In genomic region chr9:35038922-35039586, GRCm38 (mm10) we compare ENCODE assay signal across 9 mouse cellular contexts.
DNase-seq lines count a peak whose midpoint lies in the region; ATAC-seq and TF ChIP-seq lines count a peak whose summit lies in the region.
"Had no signal": no experiment of that assay in that cellular context is flagged by ENCODE, and none has a peak within 500 bp of the region (broad histone marks: within the 10 kb centered on the region; RNA-seq: fewer than 3 reads in every experiment).

No protein-coding gene starts in this region.

- intact Hi-C loops in left cerebral cortex, postnatal 36 days (cut with DNase I), result no loop called here

- H3K9ac ChIP-seq in forebrain, embryonic 16.5 days (replicated peaks; ENCODE audit: low read depth, low read length), result no peak overlapping the region
- H3K9ac ChIP-seq in forebrain, embryonic 11.5 days (ENCODE audit: low read length), result no peak overlapping the region
- no peak overlapping the region for H3K9ac ChIP-seq in heart, postnatal 0 days (replicated peaks; ENCODE audit: low read depth, low read length)
- H3K9ac ChIP-seq in liver, embryonic 13.5 days, result no peak overlapping the region

- peaks cover 2% of the 10 kb centered on the region; the same call in 1 of the 2 replicates for H3K36me3 ChIP-seq in forebrain, embryonic 16.5 days (ENCODE audit: control insufficient read depth, insufficient read depth)
- H3K36me3 ChIP-seq in forebrain, embryonic 11.5 days (ENCODE audit: control insufficient read depth, insufficient read depth, low read length), result no peaks in the 10 kb centered on the region
- H3K36me3 ChIP-seq in heart, postnatal 0 days (replicated peaks; ENCODE audit: control insufficient read depth, insufficient read depth, low read length), result no peaks in the 10 kb centered on the region
- H3K36me3 ChIP-seq in liver, embryonic 13.5 days, result peaks cover 4% of the 10 kb centered on the region; the same call in 1 of the 2 replicates

- no peak for TF ChIP-seq CTCF in heart, postnatal 0 days (IDR thresholded peaks at IDR 0.05; ENCODE audit: low read depth)

- ATAC-seq in forebrain, embryonic 16.5 days, result 0 out of 2 replicates have a peak, but pooled peaks have one; percentile 26
- no peak for ATAC-seq in forebrain, embryonic 11.5 days (replicated peaks; ENCODE audit: low FRiP score)
- ATAC-seq in heart, postnatal 0 days (ENCODE audit: insufficient read depth, low read depth), result peak; percentile 84
- ATAC-seq in liver, embryonic 13.5 days (ENCODE audit: low read depth), result peak; percentile 26; the same call in 1 of the 2 replicates

- no peaks in the 10 kb centered on the region for H3K27me3 ChIP-seq in forebrain, embryonic 16.5 days (replicated peaks; ENCODE audit: control insufficient read depth, insufficient read depth, low read length)
- no peaks in the 10 kb centered on the region for H3K27me3 ChIP-seq in forebrain, embryonic 11.5 days (ENCODE audit: control insufficient read depth, insufficient read depth, low read length)
- H3K27me3 ChIP-seq in heart, postnatal 0 days (ENCODE audit: control insufficient read depth, insufficient read depth, low read length), result no peaks in the 10 kb centered on the region
- H3K27me3 ChIP-seq in liver, embryonic 13.5 days, result peaks cover 13% of the 10 kb centered on the region

- DNase-seq in forebrain, embryonic 11.5 days (ENCODE audit: low spot score), result no peak
- peak; percentile 75 for DNase-seq in adrenal gland, postnatal 10 days
- DNase-seq in heart, postnatal 0 days (ENCODE audit: low spot score), result peak; percentile 90
- no peak for DNase-seq in liver, embryonic 13.5 days
- no peak for DNase-seq in urinary bladder, postnatal 14 days (ENCODE audit: low spot score)
- DNase-seq in left cerebral cortex, postnatal 36 days (ENCODE audit: low spot score in 2 of 2), result no peak
- no peak for DNase-seq in T-cell, adult 2 months (ENCODE audit: low spot score)

- no peak overlapping the region for H3K27ac ChIP-seq in forebrain, embryonic 16.5 days (ENCODE audit: low read length)
- no peak overlapping the region for H3K27ac ChIP-seq in forebrain, embryonic 11.5 days (ENCODE audit: low read depth, low read length)
- peak overlapping the region; percentile 83 for H3K27ac ChIP-seq in heart, postnatal 0 days (ENCODE audit: low read depth)
- peak overlapping the region; percentile 24; the same call in 1 of the 2 replicates for H3K27ac ChIP-seq in liver, embryonic 13.5 days
- H3K27ac ChIP-seq: macrophage had no signal

- H3K4me2 ChIP-seq in forebrain, embryonic 16.5 days (ENCODE audit: low read length), result no peak overlapping the region
- no peak overlapping the region for H3K4me2 ChIP-seq in forebrain, embryonic 11.5 days (ENCODE audit: low read depth, low read length, severe bottlenecking)
- no peak overlapping the region for H3K4me2 ChIP-seq in heart, postnatal 0 days (ENCODE audit: low read depth, low read length)
- H3K4me2 ChIP-seq in liver, embryonic 13.5 days, result no peak overlapping the region

- 41% methylated on average over 7 of the region's 7 CpGs for WGBS in forebrain, embryonic 16.5 days
- 76% methylated on average over 7 of the region's 7 CpGs for WGBS in forebrain, embryonic 11.5 days
- 11% methylated on average over 7 of the region's 7 CpGs for WGBS in heart, postnatal 0 days
- 47% methylated on average over 7 of the region's 7 CpGs for WGBS in liver, embryonic 13.5 days (ENCODE audit: insufficient replicate concordance)

- H3K4me3 ChIP-seq in forebrain, embryonic 16.5 days (replicated peaks; ENCODE audit: low read length), result no peak overlapping the region
- H3K4me3 ChIP-seq in forebrain, embryonic 11.5 days (ENCODE audit: low read depth, low read length), result no peak overlapping the region
- no peak overlapping the region for H3K4me3 ChIP-seq in heart, postnatal 0 days (ENCODE audit: low read depth, low read length)
- H3K4me3 ChIP-seq in liver, embryonic 13.5 days (replicated peaks), result no peak overlapping the region

- peaks cover 2% of the 10 kb centered on the region; the same call in 1 of the 2 replicates for H3K4me1 ChIP-seq in forebrain, embryonic 16.5 days (replicated peaks; ENCODE audit: control insufficient read depth, insufficient read depth, low read length)
- H3K4me1 ChIP-seq in forebrain, embryonic 11.5 days (replicated peaks; ENCODE audit: control insufficient read depth, insufficient read depth, low read length), result peaks cover 5% of the 10 kb centered on the region; the same call in 1 of the 2 replicates
- peaks cover 54% of the 10 kb centered on the region for H3K4me1 ChIP-seq in heart, postnatal 0 days (ENCODE audit: control insufficient read depth, insufficient read depth)
- peaks cover 19% of the 10 kb centered on the region for H3K4me1 ChIP-seq in liver, embryonic 13.5 days (replicated peaks)

- TF ChIP-seq EP300 in heart, postnatal 0 days (IDR thresholded peaks at IDR 0.05; ENCODE audit: low read depth), result peak; percentile 95; the same call in 1 of the 2 replicates

- no peaks in the 10 kb centered on the region for H3K9me3 ChIP-seq in forebrain, embryonic 16.5 days (ENCODE audit: control insufficient read depth, low read length)
- no peaks in the 10 kb centered on the region for H3K9me3 ChIP-seq in forebrain, embryonic 11.5 days (ENCODE audit: control insufficient read depth, low read length)
- H3K9me3 ChIP-seq in heart, postnatal 0 days (replicated peaks; ENCODE audit: control insufficient read depth, low read length), result no peaks in the 10 kb centered on the region
- no peaks in the 10 kb centered on the region for H3K9me3 ChIP-seq in liver, embryonic 13.5 days (replicated peaks)

Comparison
In these comparisons a context has a peak if more than half of its experiments do, and no peak if none do; other contexts are left out.
1. H3K27ac ChIP-seq: peak in heart, postnatal 0 days (single experiment) and liver, embryonic 13.5 days (single experiment); none in forebrain, embryonic 16.5 days (single experiment) and forebrain, embryonic 11.5 days (single experiment).
2. DNase-seq: peak in adrenal gland, postnatal 10 days (single experiment) and heart, postnatal 0 days (single experiment); none in forebrain, embryonic 11.5 days (single experiment), liver, embryonic 13.5 days (single experiment), urinary bladder, postnatal 14 days (single experiment), left cerebral cortex, postnatal 36 days (0 of 2) and T-cell, adult 2 months (single experiment).